Mouse (Mus musculus) kidney, embryonic 15.5 days (tissue): Measurements from ENCODE around the gene Pnldc1. TPM values are rescaled to one million over a fixed set of nuclear protein-coding genes. Genes with fewer than 3 reads are reported as not detected.
"Not testable (repeated sequence)": the region's sequence is repeated elsewhere in the genome, so short reads cannot be mapped to it uniquely, and the experiment has no call there.

Source experiments
- ATAC-seq: fragments of 200-750 bp; cut with Nextera tagmentation; replicated peaks from 2 replicates; pipeline ENCODE4 v1.8.0; 2017; ENCODE audit warnings: moderate TSS enrichment; ENCODE audit not compliant: low FRiP score
- H3K27ac ChIP-seq: fragments of 300-500 bp; sonication (generic); 2 replicates; pipeline ENCODE4 v1.5.1; 2015; ENCODE audit warnings: mild to moderate bottlenecking, inconsistent platforms
- H3K27me3 ChIP-seq: fragments of 300-500 bp; sonication (generic); 2 replicates; pipeline ENCODE4 v1.6.1; 2015; ENCODE audit warnings: inconsistent platforms
- H3K36me3 ChIP-seq: fragments of 300-500 bp; sonication (generic); 2 replicates; pipeline ENCODE4 v1.6.1; 2015; ENCODE audit warnings: inconsistent platforms
- H3K4me1 ChIP-seq: fragments of 300-500 bp; sonication (generic); 2 replicates; pipeline ENCODE4 v1.6.1; 2015; ENCODE audit warnings: inconsistent platforms
- H3K4me2 ChIP-seq: fragments of 300-500 bp; sonication (generic); 2 replicates; pipeline ENCODE4 v1.6.1; 2015; ENCODE audit warnings: moderate library complexity, mild to moderate bottlenecking, inconsistent platforms
- H3K4me3 ChIP-seq: fragments of 300-500 bp; sonication (generic); replicated peaks from 2 replicates; pipeline ENCODE4 v1.5.1; 2015; ENCODE audit warnings: mild to moderate bottlenecking, inconsistent platforms
- H3K9ac ChIP-seq: fragments of 300-500 bp; sonication (generic); 2 replicates; pipeline ENCODE4 v1.6.1; 2015; ENCODE audit warnings: mild to moderate bottlenecking, inconsistent platforms
- H3K9me3 ChIP-seq: fragments of 300-500 bp; sonication (generic); replicated peaks from 2 replicates; pipeline ENCODE4 v1.6.1; 2016; ENCODE audit warnings: inconsistent platforms
- WGBS: fragments of 180-500 bp; shearing (Covaris S2); methylation state at CpG from one replicate; pipeline ENCODE4 v1.1.7; 2015; ENCODE audit warnings: mixed read lengths; 5-methylcytosine and 5-hydroxymethylcytosine counted together
- polyA plus RNA-seq: library from polyadenylated mRNA; unstranded; fragments of >200 nt; fragmentation: Nextera tagmentation; extraction: Ambion mirVana; gene quantifications from 2 replicates; pipeline ENCODE4 v1.2.1, GENCODE M21; 2015

Pnldc1 gene
- polyA plus RNA-seq, 1 experiment from 2014 or later: 2.5 TPM

GRCm38 (mm10) chr17:12903372-12904333 is 6.4 kb downstream of the Pnldc1 start:
- H3K36me3 ChIP-seq: peaks cover 32% of the 10 kb centered on the region
- ATAC-seq: no peak
- no peak overlapping the region for H3K4me2 ChIP-seq
- no peaks in the 10 kb centered on the region for H3K9me3 ChIP-seq
- H3K4me1 ChIP-seq: no peaks in the 10 kb centered on the region
- H3K9ac ChIP-seq: no peak overlapping the region
- peak overlapping the region; percentile 48 for H3K27ac ChIP-seq
- no peaks in the 10 kb centered on the region for H3K27me3 ChIP-seq
- WGBS: 40% methylated on average over 11 of the region's 12 CpGs
- no peak overlapping the region for H3K4me3 ChIP-seq

- ATAC-seq: no peak
- no peaks in the 10 kb centered on the region for H3K9me3 ChIP-seq
- H3K27ac ChIP-seq: no peak overlapping the region
- H3K27me3 ChIP-seq: no peaks in the 10 kb centered on the region
- H3K4me2 ChIP-seq: no peak overlapping the region
- peaks cover 32% of the 10 kb centered on the region for H3K36me3 ChIP-seq
- no peak overlapping the region for H3K9ac ChIP-seq
- 92% methylated on average over 6 of the region's 6 CpGs for WGBS
- no peak overlapping the region for H3K4me3 ChIP-seq
- no peaks in the 10 kb centered on the region for H3K4me1 ChIP-seq
These were observed 7.7 kb downstream of the Pnldc1 start for GRCm38 (mm10) chr17:12902291-12902690.

- not testable (repeated sequence) for H3K4me2 ChIP-seq, ATAC-seq, H3K4me3 ChIP-seq, H3K9me3 ChIP-seq, H3K9ac ChIP-seq, H3K4me1 ChIP-seq, H3K27me3 ChIP-seq
- Histone ChIP-seq H3K27ac (peak overlapping the region; percentile 56), H3K36me3 (peaks cover 19% of the 10 kb centered on the region)
- WGBS: 28% methylated on average over 2 of the region's 2 CpGs
These were observed 11.4 kb downstream of the Pnldc1 start for GRCm38 (mm10) chr17:12898607-12899006.

GRCm38 (mm10) chr17:12897674-12898073 is 12.4 kb downstream of the Pnldc1 start:
- H3K9ac ChIP-seq: no peak overlapping the region
- no peak overlapping the region for H3K4me3 ChIP-seq
- H3K4me1 ChIP-seq: no peaks in the 10 kb centered on the region
- H3K4me2 ChIP-seq: no peak overlapping the region
- H3K36me3 ChIP-seq: peaks cover 14% of the 10 kb centered on the region
- WGBS: 85% methylated on average over 5 of the region's 5 CpGs
- H3K27ac ChIP-seq: no peak overlapping the region
- H3K27me3 ChIP-seq: no peaks in the 10 kb centered on the region
- peak; percentile 52 for ATAC-seq
- H3K9me3 ChIP-seq: no peaks in the 10 kb centered on the region

GRCm38 (mm10) chr17:12892033-12892432 is 18.0 kb downstream of the Pnldc1 start:
- H3K9me3 ChIP-seq: no peaks in the 10 kb centered on the region
- H3K4me2 ChIP-seq: no peak overlapping the region
- peaks cover 5% of the 10 kb centered on the region for H3K36me3 ChIP-seq
- H3K27me3 ChIP-seq: no peaks in the 10 kb centered on the region
- peaks cover 6% of the 10 kb centered on the region; the same call in 1 of the 2 replicates for H3K4me1 ChIP-seq
- WGBS: 90% methylated on average over 9 of the region's 9 CpGs
- H3K27ac ChIP-seq: no peak overlapping the region
- no peak overlapping the region for H3K4me3 ChIP-seq
- no peak overlapping the region for H3K9ac ChIP-seq
- no peak for ATAC-seq

DNA sequence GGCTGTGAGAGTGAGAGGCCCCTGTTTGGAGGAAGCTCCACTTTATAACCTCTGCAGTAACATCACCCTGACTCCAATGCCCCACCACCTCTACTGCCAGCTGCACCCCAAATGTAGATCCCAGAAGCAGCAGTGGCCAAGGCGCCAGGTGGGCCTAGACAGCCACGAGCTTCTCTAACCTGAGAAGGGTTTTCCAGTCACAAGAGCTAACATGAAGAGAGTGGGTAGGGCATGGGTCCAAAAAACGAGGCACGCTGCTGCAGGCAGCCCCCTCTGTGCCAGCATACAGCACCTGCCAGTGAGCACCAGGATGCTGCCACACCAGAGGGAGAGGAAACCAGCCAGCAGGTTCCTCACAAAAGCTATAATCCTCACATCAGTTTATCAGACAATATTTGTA is 19.0 kb downstream of the Pnldc1 start:
- 92% methylated on average over 4 of the region's 4 CpGs for WGBS
- no peak for ATAC-seq
- H3K4me3 ChIP-seq: no peak overlapping the region

DNA sequence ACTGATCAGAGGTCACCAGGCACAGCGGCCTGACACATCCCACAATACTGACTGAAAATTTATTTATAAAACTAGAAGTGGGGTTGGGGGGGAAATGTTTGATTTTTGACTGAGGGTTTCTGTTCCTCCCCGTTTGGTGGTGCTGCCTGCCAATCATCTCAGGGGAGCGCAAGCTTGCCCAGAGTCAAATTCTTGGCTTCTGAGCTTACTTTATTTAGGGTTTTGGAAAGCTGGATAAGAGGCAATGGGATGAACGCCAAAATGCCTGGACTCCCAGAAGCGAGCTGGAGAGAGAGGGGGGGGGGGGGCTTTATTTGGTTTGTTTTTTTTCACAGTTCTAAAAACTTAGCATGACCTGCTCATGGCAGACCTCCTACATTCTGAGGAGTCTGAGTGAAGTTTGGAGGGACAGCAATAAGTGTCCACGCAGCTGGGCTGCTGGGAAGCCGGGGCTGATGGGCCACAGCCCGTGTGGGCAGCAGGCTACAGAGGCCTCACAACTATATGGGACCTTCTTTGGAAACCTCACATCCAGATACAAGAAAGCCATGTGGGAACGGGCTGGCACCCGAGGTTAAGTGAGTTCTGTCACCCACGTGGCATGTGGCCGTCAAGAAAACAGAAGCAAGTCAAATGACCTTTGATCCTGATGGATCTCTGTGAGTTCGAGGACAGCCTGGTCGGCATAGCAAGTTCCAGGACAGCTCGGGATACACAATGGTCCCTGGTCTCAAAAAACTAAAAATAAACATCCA is 22.8 kb downstream of the Pnldc1 start:
- 0 out of 2 replicates have a peak overlapping the region, but pooled peaks have one; percentile 45 for H3K27ac ChIP-seq
- no peak for ATAC-seq

More for the DNA sequence above, 19.0 kb downstream of the Pnldc1 start:
- no peaks in the 10 kb centered on the region for H3K9me3 ChIP-seq
- peaks cover 5% of the 10 kb centered on the region for H3K36me3 ChIP-seq
- H3K9ac ChIP-seq: no peak overlapping the region
- H3K27ac ChIP-seq: no peak overlapping the region
- H3K27me3 ChIP-seq: no peaks in the 10 kb centered on the region
- H3K4me2 ChIP-seq: no peak overlapping the region
- peaks cover 10% of the 10 kb centered on the region; the same call in 1 of the 2 replicates for H3K4me1 ChIP-seq

GRCm38 (mm10) chr17:12886620-12887019 is 23.4 kb downstream of the Pnldc1 start:
- Histone ChIP-seq H3K27ac (no peak overlapping the region), H3K36me3 (peaks cover 5% of the 10 kb centered on the region), H3K27me3 (no peaks in the 10 kb centered on the region), H3K4me3 (no peak overlapping the region), H3K9me3 (no peaks in the 10 kb centered on the region), H3K9ac (no peak overlapping the region), H3K4me1 (peaks cover 10% of the 10 kb centered on the region; the same call in 1 of the 2 replicates), H3K4me2 (no peak overlapping the region)
- ATAC-seq: no peak
- 36% methylated on average over 6 of the region's 6 CpGs for WGBS

More for the DNA sequence above, 22.8 kb downstream of the Pnldc1 start:
- Histone ChIP-seq H3K27me3 (no peaks in the 10 kb centered on the region), H3K4me2 (no peak overlapping the region), H3K4me3 (no peak overlapping the region), H3K36me3 (peaks cover 5% of the 10 kb centered on the region), H3K9ac (no peak overlapping the region), H3K9me3 (no peaks in the 10 kb centered on the region), H3K4me1 (peaks cover 10% of the 10 kb centered on the region; the same call in 1 of the 2 replicates)
- WGBS: 71% methylated on average over 15 of the region's 15 CpGs

GRCm38 (mm10) chr17:12881216-12881615 is 28.8 kb downstream of the Pnldc1 start:
- H3K4me1 ChIP-seq: peaks cover 6% of the 10 kb centered on the region; the same call in 1 of the 2 replicates
- peaks cover 8% of the 10 kb centered on the region; the same call in 1 of the 2 replicates for H3K27me3 ChIP-seq
- ATAC-seq: no peak
- no peak overlapping the region for H3K4me3 ChIP-seq
- no peak overlapping the region for H3K4me2 ChIP-seq
- no peak overlapping the region for H3K27ac ChIP-seq
- no peak overlapping the region for H3K9ac ChIP-seq
- H3K9me3 ChIP-seq: no peaks in the 10 kb centered on the region
- no peaks in the 10 kb centered on the region for H3K36me3 ChIP-seq
- WGBS: 85% methylated on average over 1 of the region's 1 CpGs

GRCm38 (mm10) chr17:12880178-12880577 is 29.9 kb downstream of the Pnldc1 start:
- peaks cover 8% of the 10 kb centered on the region; the same call in 1 of the 2 replicates for H3K27me3 ChIP-seq
- H3K36me3 ChIP-seq: no peaks in the 10 kb centered on the region
- H3K9ac ChIP-seq: peak overlapping the region; percentile 17; the same call in 1 of the 2 replicates
- ATAC-seq: peak; percentile 76
- no peaks in the 10 kb centered on the region for H3K9me3 ChIP-seq
- no peak overlapping the region for H3K27ac ChIP-seq
- H3K4me1 ChIP-seq: peaks cover 6% of the 10 kb centered on the region; the same call in 1 of the 2 replicates
- peak overlapping the region; percentile 55 for H3K4me2 ChIP-seq
- peak overlapping the region; percentile 18 for H3K4me3 ChIP-seq
- WGBS: 3% methylated on average over 14 of the region's 14 CpGs

DNA sequence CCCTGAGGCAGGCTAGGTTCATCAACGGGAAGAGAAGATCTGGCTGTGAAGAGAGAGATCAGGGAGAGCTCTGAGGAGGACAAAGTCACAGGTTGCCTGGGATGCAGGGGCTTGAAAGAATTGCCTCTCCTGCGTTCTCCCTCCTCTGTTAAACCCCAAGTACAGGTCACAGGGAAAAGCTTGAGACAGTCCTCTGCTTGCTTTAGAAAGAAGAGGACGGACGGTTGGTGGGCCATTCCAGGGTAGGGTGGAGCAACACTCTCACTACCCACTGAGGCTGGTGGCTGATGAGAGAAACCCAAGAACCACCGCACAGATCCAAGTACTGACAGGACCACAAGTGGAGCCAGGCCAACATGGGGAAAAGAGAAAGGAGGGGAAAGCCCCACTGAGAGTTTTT is 34.3 kb downstream of the Pnldc1 start, which contains the start of gene Mrgprh:
TSS of gene Mrgprh (plus strand) at position 301 of the 400 bp plus-strand sequence.
- Histone ChIP-seq H3K4me3 (no peak within 1 kb of the TSS), H3K9me3 (no peaks in the 10 kb centered on the region), H3K9ac (no peak within 1 kb of the TSS), H3K4me2 (no peak within 1 kb of the TSS), H3K4me1 (peaks cover 10% of the 10 kb centered on the region; the same call in 1 of the 2 replicates), H3K27ac (no peak within 1 kb of the TSS), H3K36me3 (no peaks in the 10 kb centered on the region), H3K27me3 (peaks cover 13% of the 10 kb centered on the region; the same call in 1 of the 2 replicates)
- ATAC-seq: no peak
- 87% methylated on average over 5 of the region's 5 CpGs for WGBS
